Mouse (Mus musculus): Measurements from ENCODE around the gene Gm11111.

DNA sequence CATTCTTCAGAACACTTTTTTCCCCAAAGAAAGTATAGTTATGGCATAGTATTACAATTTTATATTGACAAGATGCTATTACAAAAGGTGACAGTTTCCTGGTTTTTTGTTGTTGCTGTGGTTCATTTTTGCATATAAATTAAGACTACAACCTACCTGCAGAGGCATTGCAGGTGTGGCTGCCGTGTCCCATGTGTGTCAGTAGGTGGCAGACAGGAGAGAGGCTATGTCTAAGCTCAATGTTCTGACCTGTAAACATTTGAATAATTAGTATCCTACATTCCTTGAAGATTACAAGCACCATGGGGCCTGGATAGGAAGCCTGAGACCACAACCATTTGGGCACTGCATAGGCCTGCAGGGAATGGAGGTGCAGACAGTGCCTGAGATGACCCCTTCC, 11.2 kb upstream of the Gm11111 start:
- TF ChIP-seq POLR2AphosphoS2 (IDR thresholded peaks at IDR 0.05; ENCODE audit: low read depth, low read length) = no peak
- TF ChIP-seq ETS1 (conservative IDR thresholded peaks at IDR 0.05; ENCODE audit: low read depth, low read length) = no peak
- TF ChIP-seq MYC (IDR thresholded peaks at IDR 0.05; ENCODE audit: low read depth, low read length) = no peak
- TF ChIP-seq CTCF (conservative IDR thresholded peaks at IDR 0.05 in 1 of 2, IDR thresholded peaks at IDR 0.05 in 1 of 2; ENCODE audit: low read depth in 2 of 2, low read length in 2 of 2) = peak in 1 of 2 experiments; percentile 57; a peak in 2 of 4 replicates
- no peak for TF ChIP-seq MAZ (IDR thresholded peaks at IDR 0.05; ENCODE audit: low read depth, low read length)
- TF ChIP-seq POLR2A (IDR thresholded peaks at IDR 0.05; ENCODE audit: low read depth, low read length) = no peak
- TF ChIP-seq BHLHE40 (IDR thresholded peaks at IDR 0.05; ENCODE audit: low read depth, low read length) = no peak
- no peak for TF ChIP-seq PAX5 (IDR thresholded peaks at IDR 0.05; ENCODE audit: low read length)
- no peak for TF ChIP-seq CHD2 (IDR thresholded peaks at IDR 0.05; ENCODE audit: low read length)
- TF ChIP-seq KAT2A (IDR thresholded peaks at IDR 0.05; ENCODE audit: insufficient replicate concordance, low read length) = no peak
- TF ChIP-seq RCOR1 (conservative IDR thresholded peaks at IDR 0.05; ENCODE audit: low read depth, low read length) = no peak
- TF ChIP-seq USF1 (IDR thresholded peaks at IDR 0.05; ENCODE audit: low read depth, low read length) = no peak
- TF ChIP-seq GABPA (IDR thresholded peaks at IDR 0.05; ENCODE audit: insufficient replicate concordance, low read depth, low read length) = no peak
